Mouse (Mus musculus) myocyte (in vitro differentiated cells): ENCODE results near the gene Gm20388. TPM values are rescaled to one million over a fixed set of nuclear protein-coding genes. Genes with fewer than 3 reads are reported as not detected.

Experiments
- H3K27me3 ChIP-seq: one replicate; pipeline ENCODE4 v1.6.1; 2011; ENCODE audit not compliant: control insufficient read depth, insufficient read depth, insufficient read length
- H3K36me3 ChIP-seq: one replicate; pipeline ENCODE4 v1.6.1; 2011; ENCODE audit not compliant: control insufficient read depth, insufficient read depth
- H3K4me2 ChIP-seq: one replicate; pipeline ENCODE4 v1.6.1; 2011; ENCODE audit warnings: low read depth, control low read depth
- H3K4me3 ChIP-seq: one replicate; pipeline ENCODE4 v1.5.1; 2011; ENCODE audit warnings: mild to moderate bottlenecking, control low read depth, moderate library complexity
- H3K79me2 ChIP-seq: one replicate; pipeline ENCODE4 v1.6.1; 2011; ENCODE audit not compliant: control insufficient read depth, insufficient read depth
- H3ac ChIP-seq: one replicate; pipeline ENCODE4 v1.6.1; 2011; ENCODE audit not compliant: control insufficient read depth, insufficient read length
- CEBPB ChIP-seq: IDR thresholded peaks from 2 replicates; pipeline ENCODE4 v1.6.1; 2011; ENCODE audit warnings: mild to moderate bottlenecking, moderate library complexity; ENCODE audit not compliant: poor library complexity, insufficient read depth, severe bottlenecking
- E2F4 ChIP-seq: IDR thresholded peaks from one replicate; pipeline ENCODE4 v1.6.1; 2011; ENCODE audit warnings: mild to moderate bottlenecking, control low read depth, moderate library complexity; ENCODE audit not compliant: insufficient read depth
- MAX ChIP-seq: IDR thresholded peaks from one replicate; pipeline ENCODE4 v1.6.1; 2011; ENCODE audit warnings: low read depth, mild to moderate bottlenecking, control low read depth
- MYOD1 ChIP-seq, 3 experiments: IDR thresholded peaks; one replicate each; pipeline ENCODE4 v1.6.1; 2011; ENCODE audit warnings: control low read depth in 2 of 3, low read depth in 2 of 3, mild to moderate bottlenecking in 2 of 3, moderate library complexity in 1 of 3; ENCODE audit not compliant: insufficient read length in 2 of 3, control insufficient read depth in 1 of 3
- MYOG ChIP-seq, 3 experiments: IDR thresholded peaks; one replicate each; pipeline ENCODE4 v1.6.1; 2011; ENCODE audit warnings: control low read depth in 2 of 3, low read depth in 2 of 3, mild to moderate bottlenecking in 2 of 3; ENCODE audit not compliant: insufficient read length in 2 of 3, control insufficient read depth in 1 of 3, insufficient read depth in 1 of 3
- POLR2A ChIP-seq: IDR thresholded peaks from one replicate; pipeline ENCODE4 v1.6.1; 2011; ENCODE audit warnings: low read depth, mild to moderate bottlenecking, control low read depth, moderate library complexity; ENCODE audit not compliant: insufficient read length
- POLR2AphosphoS2 ChIP-seq: IDR thresholded peaks from one replicate; pipeline ENCODE4 v1.6.1; 2011; ENCODE audit warnings: low read depth, control low read depth; ENCODE audit not compliant: insufficient read length
- REST ChIP-seq: IDR thresholded peaks from one replicate; pipeline ENCODE4 v1.6.1; 2011; ENCODE audit warnings: mild to moderate bottlenecking, control low read depth, moderate library complexity; ENCODE audit not compliant: insufficient read depth, insufficient read length
- SRF ChIP-seq: IDR thresholded peaks from one replicate; pipeline ENCODE4 v1.6.1; 2011; ENCODE audit warnings: low read depth; ENCODE audit not compliant: control insufficient read depth, insufficient read length
- TCF12 ChIP-seq: IDR thresholded peaks from one replicate; pipeline ENCODE4 v1.6.1; 2011; ENCODE audit warnings: mild to moderate bottlenecking, control low read depth; ENCODE audit not compliant: poor library complexity, insufficient read depth, severe bottlenecking
- TCF3 ChIP-seq: IDR thresholded peaks from one replicate; pipeline ENCODE4 v1.6.1; 2011; ENCODE audit warnings: low read depth, control low read depth; ENCODE audit not compliant: insufficient read length
- USF1 ChIP-seq: IDR thresholded peaks from one replicate; pipeline ENCODE4 v1.6.1; 2011; ENCODE audit warnings: low read depth, mild to moderate bottlenecking, control low read depth, moderate library complexity
- polyA plus RNA-seq: library from polyadenylated mRNA; unstranded; fragments of >200 nt; fragmentation: generic; extraction: Trizol; gene quantifications from one replicate; pipeline ENCODE4 v1.2.1, GENCODE M21; 2012; ENCODE audit warnings: missing spikeins

Gm20388 gene
- polyA plus RNA-seq, 1 experiment: 15.3 TPM

DNA sequence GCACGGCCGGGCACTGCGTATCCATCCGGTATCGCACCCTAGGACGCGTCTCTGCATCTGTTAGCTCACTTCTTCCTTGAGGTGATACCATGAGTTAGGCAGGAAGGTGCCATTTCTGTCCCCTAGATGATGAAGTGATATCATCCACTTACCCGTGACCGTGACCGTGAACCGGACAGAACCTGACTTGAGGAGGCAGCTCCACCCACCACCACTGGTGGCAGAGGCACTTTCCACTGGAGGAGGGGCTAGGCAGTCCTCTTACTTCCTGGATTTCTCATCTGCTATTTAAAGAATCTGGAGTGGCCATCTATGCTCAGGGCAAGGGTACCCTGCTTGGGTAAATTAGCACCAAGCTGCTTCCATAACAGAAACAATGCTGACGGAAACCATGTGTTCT is 3432.8 kb downstream of the Gm20388 start:
- Histone ChIP-seq H3K4me3 (no peak overlapping the region), H3K27me3 (no peaks in the 10 kb centered on the region), H3K79me2 (no peaks in the 10 kb centered on the region), H3ac (no peak overlapping the region), H3K36me3 (no peaks in the 10 kb centered on the region), H3K4me2 (no peak overlapping the region)
- TF ChIP-seq TCF3 (no peak), MYOD1 (IDR thresholded peaks at IDR 0.05; ENCODE audit: control insufficient read depth in 1 of 3, insufficient read length in 2 of 3, low read depth in 2 of 3) (no peak), CEBPB (no peak), MYOG (IDR thresholded peaks at IDR 0.05; ENCODE audit: control insufficient read depth in 1 of 3, insufficient read depth in 1 of 3, insufficient read length in 2 of 3, low read depth in 2 of 3) (no peak), POLR2A (no peak), TCF12 (no peak), REST (no peak), E2F4 (no peak), SRF (no peak), POLR2AphosphoS2 (no peak), MAX (no peak), USF1 (no peak)

DNA sequence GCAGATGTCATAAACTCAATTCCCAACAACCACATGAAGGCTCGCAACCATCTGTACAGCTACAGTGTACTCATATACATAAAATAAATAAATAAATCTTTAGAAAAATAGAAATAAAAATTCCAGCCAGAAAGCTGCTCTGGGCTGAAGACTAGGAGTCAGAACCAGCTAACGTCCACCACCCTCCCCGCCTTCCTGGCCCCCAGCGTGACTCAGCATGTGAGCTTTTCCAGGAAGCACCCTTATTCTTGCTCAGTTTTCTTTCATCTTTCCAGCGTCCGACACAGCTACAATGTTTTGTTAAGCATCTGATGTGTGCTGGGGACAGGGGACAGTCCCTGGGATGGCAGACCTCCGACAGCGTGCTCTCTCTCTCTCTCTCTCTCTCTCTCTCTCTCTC is 3434.5 kb downstream of the Gm20388 start:
- Histone ChIP-seq H3K36me3 (no peaks in the 10 kb centered on the region), H3K4me3 (no peak overlapping the region), H3K4me2 (peak overlapping the region; percentile 34), H3ac (no peak overlapping the region), H3K27me3 (no peaks in the 10 kb centered on the region), H3K79me2 (no peaks in the 10 kb centered on the region)
- TF ChIP-seq MYOG (IDR thresholded peaks at IDR 0.05; ENCODE audit: control insufficient read depth in 1 of 3, insufficient read depth in 1 of 3, insufficient read length in 2 of 3, low read depth in 2 of 3) (no peak), E2F4 (no peak), USF1 (no peak), SRF (no peak), TCF3 (no peak), POLR2AphosphoS2 (no peak), MYOD1 (IDR thresholded peaks at IDR 0.05; ENCODE audit: control insufficient read depth in 1 of 3, insufficient read length in 2 of 3, low read depth in 2 of 3) (no peak), POLR2A (no peak), TCF12 (no peak), CEBPB (no peak), MAX (no peak), REST (no peak)

DNA sequence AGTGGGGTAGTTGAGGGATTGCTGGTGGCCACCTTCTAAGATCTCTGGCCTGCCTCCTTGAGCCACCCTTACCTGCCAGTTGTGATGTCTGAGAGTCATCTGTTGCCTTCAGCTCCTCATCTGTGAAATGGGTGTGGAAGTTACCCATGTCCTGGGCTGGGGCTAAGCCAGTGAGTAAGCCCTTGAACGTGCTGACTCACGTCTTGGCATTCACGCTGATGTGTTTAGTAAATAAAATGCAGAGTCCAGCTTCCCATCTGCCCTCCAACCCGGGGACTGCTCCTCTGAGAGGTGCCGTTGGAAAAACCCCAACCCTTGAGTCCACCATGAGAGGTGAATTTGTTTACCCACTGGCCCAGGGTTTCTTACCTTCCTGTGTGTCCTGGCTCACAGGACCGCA is 3435.2 kb downstream of the Gm20388 start:
- no peaks in the 10 kb centered on the region for H3K36me3 ChIP-seq

DNA sequence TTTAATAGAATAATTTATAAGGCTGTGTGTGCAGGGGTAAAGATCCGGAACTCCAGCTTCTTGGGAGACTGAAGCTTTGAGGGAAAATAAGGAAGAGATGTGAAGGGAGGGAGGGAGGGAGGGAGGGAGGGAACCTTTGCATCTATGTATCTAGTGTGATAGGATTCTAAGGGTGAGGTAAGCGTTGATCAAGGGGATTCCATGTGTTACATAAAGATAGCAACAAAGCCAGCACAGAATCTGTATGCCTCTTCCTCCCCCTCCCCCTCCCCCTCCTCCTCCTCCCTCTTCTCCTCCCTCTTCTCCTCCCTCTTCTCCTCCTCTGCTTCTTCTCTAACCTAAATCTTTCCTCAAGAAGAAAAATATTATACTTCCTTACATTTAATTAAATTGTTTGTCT is 3436.7 kb downstream of the Gm20388 start:
- Histone ChIP-seq H3K4me2 (no peak overlapping the region), H3K27me3 (no peaks in the 10 kb centered on the region), H3K4me3 (no peak overlapping the region), H3K36me3 (no peaks in the 10 kb centered on the region), H3K79me2 (no peaks in the 10 kb centered on the region), H3ac (no peak overlapping the region)
- TF ChIP-seq TCF12 (no peak), MYOG (IDR thresholded peaks at IDR 0.05; ENCODE audit: control insufficient read depth in 1 of 3, insufficient read depth in 1 of 3, insufficient read length in 2 of 3, low read depth in 2 of 3) (no peak), TCF3 (no peak), POLR2AphosphoS2 (no peak), CEBPB (no peak), SRF (no peak), POLR2A (no peak), USF1 (no peak), REST (no peak), MAX (no peak), MYOD1 (IDR thresholded peaks at IDR 0.05; ENCODE audit: control insufficient read depth in 1 of 3, insufficient read length in 2 of 3, low read depth in 2 of 3) (no peak)

More for the DNA sequence above, 3435.2 kb downstream of the Gm20388 start:
- TF ChIP-seq TCF12 (no peak), CEBPB (no peak), MYOG (IDR thresholded peaks at IDR 0.05; ENCODE audit: control insufficient read depth in 1 of 3, insufficient read depth in 1 of 3, insufficient read length in 2 of 3, low read depth in 2 of 3) (no peak), TCF3 (no peak), MYOD1 (IDR thresholded peaks at IDR 0.05; ENCODE audit: control insufficient read depth in 1 of 3, insufficient read length in 2 of 3, low read depth in 2 of 3) (no peak), REST (no peak), MAX (no peak), POLR2AphosphoS2 (no peak), USF1 (no peak), SRF (no peak), POLR2A (no peak)
- no peak overlapping the region for H3ac ChIP-seq
- H3K79me2 ChIP-seq: no peaks in the 10 kb centered on the region
- no peak overlapping the region for H3K4me2 ChIP-seq
- no peaks in the 10 kb centered on the region for H3K27me3 ChIP-seq
- no peak overlapping the region for H3K4me3 ChIP-seq

DNA sequence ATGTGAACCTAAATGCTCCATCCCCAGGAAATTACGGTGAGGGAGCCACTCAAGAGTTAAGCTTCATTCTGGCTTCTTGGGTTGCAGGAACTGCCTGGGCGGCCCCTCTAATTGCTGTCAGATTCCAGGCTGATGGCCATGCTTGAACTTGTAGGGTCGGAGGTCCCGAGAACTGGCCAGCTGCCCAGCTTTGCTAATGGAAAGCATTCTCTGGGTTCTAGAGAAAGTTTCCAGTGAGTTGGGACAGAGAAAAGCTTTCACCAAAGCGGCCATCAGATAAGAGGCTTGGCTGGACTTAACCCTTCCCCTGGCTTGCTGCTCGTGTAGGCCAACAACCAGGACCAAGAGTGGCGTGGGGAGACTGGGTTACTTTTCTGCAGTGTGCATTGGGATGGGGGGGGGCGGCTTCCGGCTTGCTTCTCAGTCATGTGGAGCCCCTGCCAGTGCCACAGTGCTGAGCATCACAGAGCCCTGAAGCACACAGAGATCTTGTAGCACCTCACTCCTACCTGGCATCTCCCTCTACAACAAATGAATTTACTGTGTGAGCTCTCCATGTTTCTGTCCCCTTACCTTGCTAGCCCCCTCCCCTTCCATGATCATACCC is 3437.7 kb downstream of the Gm20388 start:
- TF ChIP-seq MAX: no peak
- TF ChIP-seq TCF12: no peak
- no peak for TF ChIP-seq REST
- TF ChIP-seq CEBPB: no peak
- TF ChIP-seq MYOG (IDR thresholded peaks at IDR 0.05; ENCODE audit: control insufficient read depth in 1 of 3, insufficient read depth in 1 of 3, insufficient read length in 2 of 3, low read depth in 2 of 3): no peak
- no peak for TF ChIP-seq MYOD1 (IDR thresholded peaks at IDR 0.05; ENCODE audit: control insufficient read depth in 1 of 3, insufficient read length in 2 of 3, low read depth in 2 of 3)
- TF ChIP-seq POLR2AphosphoS2: no peak
- TF ChIP-seq POLR2A: no peak
- no peak for TF ChIP-seq TCF3
- no peak for TF ChIP-seq SRF
- TF ChIP-seq E2F4: no peak
- no peak for TF ChIP-seq USF1
- H3K4me3 ChIP-seq: no peak overlapping the region
- H3K4me2 ChIP-seq: no peak overlapping the region
- no peaks in the 10 kb centered on the region for H3K36me3 ChIP-seq
- no peak overlapping the region for H3ac ChIP-seq
- no peaks in the 10 kb centered on the region for H3K79me2 ChIP-seq
- no peaks in the 10 kb centered on the region for H3K27me3 ChIP-seq
